Mouse (Mus musculus): ENCODE measurements around the gene Zfp689.
"Not testable (repeated sequence)": the region's sequence is repeated elsewhere in the genome, so short reads cannot be mapped to it uniquely, and the experiment has no call there.

Zfp689 gene

GRCm38 (mm10) chr7:127448521-127449300 is at the start of gene Zfp689:
TSS of gene Zfp689 (minus strand) at chr7:127449158.
- peak; percentile 91 for DNase-seq (ENCODE audit: low spot score)

- DNase-seq (ENCODE audit: low spot score): no peak
Observed at GRCm38 (mm10) chr7:127498407-127498806, 49.4 kb upstream of the Zfp689 start.

- no peak for DNase-seq (ENCODE audit: low spot score)
Observed at GRCm38 (mm10) chr7:127497382-127497781, 48.4 kb upstream of the Zfp689 start.

GRCm38 (mm10) chr7:127494648-127495047 is 45.7 kb upstream of the Zfp689 start:
- DNase-seq (ENCODE audit: low spot score): no peak

GRCm38 (mm10) chr7:127491846-127492245 is 42.9 kb upstream of the Zfp689 start:
- DNase-seq (ENCODE audit: low spot score): no peak

- DNase-seq (ENCODE audit: low spot score): no peak
Observed at GRCm38 (mm10) chr7:127489982-127490381, 41.0 kb upstream of the Zfp689 start.

- not testable (repeated sequence) for DNase-seq (ENCODE audit: low spot score)
Observed at GRCm38 (mm10) chr7:127488364-127488763, 39.4 kb upstream of the Zfp689 start.

- DNase-seq (ENCODE audit: low spot score): no peak
Observed at GRCm38 (mm10) chr7:127485416-127485815, 36.5 kb upstream of the Zfp689 start.

GRCm38 (mm10) chr7:127480321-127480720 is 31.4 kb upstream of the Zfp689 start:
- DNase-seq (ENCODE audit: low spot score): no peak

GRCm38 (mm10) chr7:127479318-127480225 is 30.6 kb upstream of the Zfp689 start:
- no peak for DNase-seq (ENCODE audit: low spot score)

- DNase-seq (ENCODE audit: low spot score): peak; percentile 94
Observed at GRCm38 (mm10) chr7:127478635-127479317, 29.8 kb upstream of the Zfp689 start, which contains the start of gene Fbrs. TSS of gene Fbrs (plus strand) at chr7:127479199.

GRCm38 (mm10) chr7:127477687-127478634 is 29.0 kb upstream of the Zfp689 start:
- DNase-seq (ENCODE audit: low spot score): peak; percentile 97

GRCm38 (mm10) chr7:127476855-127477254 is 27.9 kb upstream of the Zfp689 start:
- DNase-seq (ENCODE audit: low spot score): no peak

GRCm38 (mm10) chr7:127476336-127476735 is 27.4 kb upstream of the Zfp689 start:
- no peak for DNase-seq (ENCODE audit: low spot score)

- DNase-seq (ENCODE audit: low spot score): no peak
Observed at GRCm38 (mm10) chr7:127475186-127475740, 26.3 kb upstream of the Zfp689 start.

- DNase-seq (ENCODE audit: low spot score): no peak
Observed at GRCm38 (mm10) chr7:127474378-127475070, 25.6 kb upstream of the Zfp689 start.

GRCm38 (mm10) chr7:127473705-127474104 is 24.7 kb upstream of the Zfp689 start:
- DNase-seq (ENCODE audit: low spot score): no peak

- no peak for DNase-seq (ENCODE audit: low spot score)
Observed at GRCm38 (mm10) chr7:127472060-127472459, 23.1 kb upstream of the Zfp689 start.

- peak; percentile 45 for DNase-seq (ENCODE audit: low spot score)
Observed at GRCm38 (mm10) chr7:127471646-127472010, 22.7 kb upstream of the Zfp689 start.
